ENCODE assay signal across 8 mouse cellular contexts in genomic region chr12:99563219-99564059, GRCm38 (mm10). TPM values are rescaled to one million over a fixed set of nuclear protein-coding genes. Genes with fewer than 3 reads are reported as not detected.
DNase-seq lines count a peak whose midpoint lies in the region; ATAC-seq and TF ChIP-seq lines count a peak whose summit lies in the region.

Gene Foxn3, minus strand, starts transcription at chr12:99563582.

- peak within 1 kb of the TSS; percentile 85; the same call in 1 of the 2 replicates for H3K27ac ChIP-seq in cortical plate, adult 2 months (ENCODE audit: insufficient read depth, low read length)
- H3K27ac ChIP-seq in hindbrain, embryonic 16.5 days (ENCODE audit: low read depth, low read length) = peak within 1 kb of the TSS; percentile 90

- peak within 1 kb of the TSS; percentile 92 for H3K9ac ChIP-seq in hindbrain, embryonic 16.5 days (ENCODE audit: low read depth, low read length)

- H3K4me1 ChIP-seq in cortical plate, adult 2 months (ENCODE audit: control insufficient read depth, insufficient read depth, low read length) = peaks cover 3% of the 10 kb centered on the region; the same call in 1 of the 2 replicates
- peaks cover 13% of the 10 kb centered on the region for H3K4me1 ChIP-seq in hindbrain, embryonic 16.5 days (ENCODE audit: control insufficient read depth, insufficient read depth, low read depth, low read length)

- DNase-seq in gastrocnemius, adult 8-10 months (ENCODE audit: low spot score in 2 of 2) = peak; percentile 45 to 59
- DNase-seq in left cerebral cortex, adult 8-10 months (ENCODE audit: low spot score in 2 of 2) = peak; percentile 47 to 54
- DNase-seq in right cerebral cortex, adult 2 months (ENCODE audit: low spot score in 2 of 2) = peak; percentile 62 to 78
- peak; percentile 61 for DNase-seq in urinary bladder, postnatal 25 days (ENCODE audit: low spot score)

- peak; percentile 24 for ATAC-seq in activated CD4-positive, CD25-positive, alpha-beta regulatory T cell, adult 4 months
- peak; percentile 95 for ATAC-seq in hindbrain, embryonic 16.5 days
- peak; percentile 54 for ATAC-seq in megakaryocyte, adult 5-6 weeks (ENCODE audit: poor library complexity, severe bottlenecking)

- H3K36me3 ChIP-seq in hindbrain, embryonic 16.5 days (ENCODE audit: control insufficient read depth, insufficient read depth, low read length) = no peaks in the 10 kb centered on the region

- H3K4me3 ChIP-seq in cortical plate, adult 2 months (ENCODE audit: insufficient read depth, low read length) = peak within 1 kb of the TSS; percentile 75
- H3K4me3 ChIP-seq in hindbrain, embryonic 16.5 days (ENCODE audit: low read length) = peak within 1 kb of the TSS; percentile 94

- no peak for TF ChIP-seq CTCF in cortical plate, adult 2 months (IDR thresholded peaks at IDR 0.05; ENCODE audit: extremely low read depth, insufficient read depth, low read length)

- no peaks in the 10 kb centered on the region for H3K9me3 ChIP-seq in hindbrain, embryonic 16.5 days (ENCODE audit: control insufficient read depth, low read length)

- H3K4me2 ChIP-seq in hindbrain, embryonic 16.5 days (ENCODE audit: low read length) = peak within 1 kb of the TSS; percentile 90

- WGBS in hindbrain, embryonic 16.5 days = 0% methylated on average over 54 of the region's 66 CpGs

- no peaks in the 10 kb centered on the region for H3K27me3 ChIP-seq in hindbrain, embryonic 16.5 days (replicated peaks; ENCODE audit: control insufficient read depth, insufficient read depth, low read length)

- no peak for TF ChIP-seq POLR2A in cortical plate, adult 2 months (IDR thresholded peaks at IDR 0.05; ENCODE audit: extremely low read depth, insufficient read depth, low read length)

RNA-seq across cellular contexts. Expression of gene Foxn3, which starts in this region (rescaled TPM):
- 100 to 1,000 TPM in 1 of 2 experiments, 10 to 100 TPM in 1; 91.7 to 138 TPM for polyA plus RNA-seq in activated CD4-positive, CD25-positive, alpha-beta regulatory T cell, adult 4 months (2017; shearing (Covaris generic))
- 23.6 and 24.9 TPM in 2 replicates for polyA plus RNA-seq in cortical plate, adult 2 months (2012; rRNA removed)
- 100 to 1,000 TPM; 171 to 255 (median 210) TPM for total RNA-seq in gastrocnemius, adult 8-10 months (2022)
- 60.5 and 70.7 TPM in 2 replicates for polyA plus RNA-seq in hindbrain, embryonic 16.5 days (2015; fragmentation: Nextera tagmentation; extraction: Ambion mirVana)
- total RNA-seq in left cerebral cortex, adult 8-10 months (2022) = 10 to 100 TPM; 57.4 to 62.5 (median 60.3) TPM
- 43.6 and 45.6 TPM in 2 replicates for total RNA-seq in megakaryocyte, adult 5-6 weeks (2015)
- 17.4 and 19.6 TPM in 2 replicates for total RNA-seq in megakaryocyte, adult 5-6 weeks (2017)

Comparison
In these comparisons a context has a peak if more than half of its experiments do, and no peak if none do; other contexts are left out.
1. Peak in every context shown above with its lines: DNase-seq, ATAC-seq, H3K4me3 ChIP-seq and H3K27ac ChIP-seq.
2. ATAC-seq: peak in every context shown above with its lines; median percentile 95 in hindbrain, embryonic 16.5 days; 54 in megakaryocyte, adult 5-6 weeks; 24 in activated CD4-positive, CD25-positive, alpha-beta regulatory T cell, adult 4 months.